In genomic region chr9:15366260-15366659, GRCm38 (mm10) we compare ENCODE assay signal across 9 mouse cellular contexts.
"Had no signal": no experiment of that assay in that cellular context is flagged by ENCODE, and none has a peak within 500 bp of the region (broad histone marks: within the 10 kb centered on the region; RNA-seq: fewer than 3 reads in every experiment).

No protein-coding gene starts in this region.

- DNase-seq: left cerebral cortex, postnatal 4 days; lung, adult 18-20 months; right cerebral cortex, adult 18-20 months; right cerebral cortex, postnatal 25 days; thymus, adult 18-20 months; thymus, postnatal 14 days had no signal

- H3K4me3 ChIP-seq: limb, embryonic 13.5 days; neural tube, embryonic 12.5 days had no signal

- H3K9ac ChIP-seq: limb, embryonic 13.5 days; liver, embryonic 14.5 days; neural tube, embryonic 12.5 days had no signal

- H3K4me2 ChIP-seq: limb, embryonic 13.5 days; neural tube, embryonic 12.5 days had no signal

- H3K9me3 ChIP-seq: limb, embryonic 13.5 days; neural tube, embryonic 12.5 days had no signal

- H3K4me1 ChIP-seq: neural tube, embryonic 12.5 days had no signal

- H3K27ac ChIP-seq: limb, embryonic 13.5 days; liver, embryonic 14.5 days; neural tube, embryonic 12.5 days had no signal

- H3K27me3 ChIP-seq: limb, embryonic 13.5 days; neural tube, embryonic 12.5 days had no signal

- H3K36me3 ChIP-seq: limb, embryonic 13.5 days; neural tube, embryonic 12.5 days had no signal
